Mouse (Mus musculus) neural tube, embryonic 15.5 days (tissue): Measurements from ENCODE around the gene Svbp. TPM values are rescaled to one million over a fixed set of nuclear protein-coding genes. Genes with fewer than 3 reads are reported as not detected.

ENCODE experiments used
- ATAC-seq: fragments of 200-750 bp; cut with Nextera tagmentation; 2 replicates; pipeline ENCODE4 v1.8.0; 2017; ENCODE audit warnings: mild to moderate bottlenecking, moderate TSS enrichment, moderate library complexity; ENCODE audit not compliant: low FRiP score
- H3K27ac ChIP-seq: fragments of 300-500 bp; sonication (generic); replicated peaks from 2 replicates; pipeline ENCODE4 v1.5.1; 2015; ENCODE audit warnings: mild to moderate bottlenecking, inconsistent platforms
- H3K27me3 ChIP-seq: fragments of 300-500 bp; sonication (generic); replicated peaks from 2 replicates; pipeline ENCODE4 v1.6.1; 2015; ENCODE audit warnings: inconsistent platforms
- H3K36me3 ChIP-seq: fragments of 300-500 bp; sonication (generic); 2 replicates; pipeline ENCODE4 v1.6.1; 2015; ENCODE audit warnings: inconsistent platforms
- H3K4me1 ChIP-seq: fragments of 300-500 bp; sonication (generic); 2 replicates; pipeline ENCODE4 v1.6.1; 2015; ENCODE audit warnings: inconsistent platforms
- H3K4me2 ChIP-seq: fragments of 300-500 bp; sonication (generic); 2 replicates; pipeline ENCODE4 v1.6.1; 2015; ENCODE audit warnings: inconsistent platforms, mild to moderate bottlenecking, moderate library complexity
- H3K4me3 ChIP-seq: fragments of 300-500 bp; sonication (generic); replicated peaks from 2 replicates; pipeline ENCODE4 v1.5.1; 2015; ENCODE audit warnings: mild to moderate bottlenecking, inconsistent platforms
- H3K9ac ChIP-seq: fragments of 300-500 bp; sonication (generic); replicated peaks from 2 replicates; pipeline ENCODE4 v1.6.1; 2015; ENCODE audit warnings: mild to moderate bottlenecking, inconsistent platforms
- H3K9me3 ChIP-seq: fragments of 300-500 bp; sonication (generic); replicated peaks from 2 replicates; pipeline ENCODE4 v1.6.1; 2016; ENCODE audit warnings: inconsistent platforms
- WGBS: fragments of 180-500 bp; shearing (Covaris S2); methylation state at CpG from one replicate; pipeline ENCODE4 v1.1.7; 2015; ENCODE audit warnings: mixed read lengths; 5-methylcytosine and 5-hydroxymethylcytosine counted together
- polyA plus RNA-seq: library from polyadenylated mRNA; unstranded; fragments of >200 nt; fragmentation: Nextera tagmentation; extraction: Ambion mirVana; gene quantifications from 2 replicates; pipeline ENCODE4 v1.2.1, GENCODE M21; 2015

Gene Svbp
- polyA plus RNA-seq, 1 experiment from 2014 or later: 242 TPM

DNA sequence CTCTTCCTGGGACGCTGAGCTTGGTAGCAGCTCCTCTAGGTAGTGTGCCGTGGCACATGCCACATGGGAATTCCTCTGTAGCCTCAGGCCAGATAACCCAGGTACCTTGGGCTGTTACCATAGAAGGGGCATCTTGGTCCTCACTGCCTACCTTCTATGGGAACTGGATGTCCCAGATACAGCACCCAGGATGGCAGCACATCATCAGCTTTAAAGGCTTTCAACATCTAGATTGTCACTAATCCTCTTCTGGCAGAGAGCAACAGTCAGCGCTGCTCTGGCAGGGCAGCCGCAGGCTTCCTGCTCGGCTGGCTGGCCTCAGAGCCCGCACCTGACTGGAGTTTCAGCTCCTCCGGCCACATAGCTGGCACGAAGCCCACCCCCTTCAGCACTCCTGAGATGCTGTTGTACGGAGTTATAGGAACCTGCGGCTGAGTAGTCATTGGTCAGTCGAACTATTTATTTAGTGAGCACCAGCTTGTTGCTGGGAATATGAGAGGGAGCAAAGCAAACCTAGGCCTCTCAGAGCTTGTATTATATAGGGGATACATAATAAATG, 53.4 kb downstream of the Svbp start:
- Histone ChIP-seq H3K4me1 (0 out of 2 replicates have a peak, but pooled peaks cover 7% of the 10 kb centered on the region), H3K4me2 (no peak overlapping the region), H3K27me3 (no peaks in the 10 kb centered on the region), H3K9me3 (no peaks in the 10 kb centered on the region), H3K4me3 (no peak overlapping the region), H3K36me3 (peaks cover 47% of the 10 kb centered on the region), H3K27ac (no peak overlapping the region), H3K9ac (no peak overlapping the region)
- no peak for ATAC-seq
- 83% methylated on average over 11 of the region's 11 CpGs for WGBS

Other genes starting within 250 kb of the Svbp start
- gene Lao1, start 233.7 kb upstream of the Svbp start, polyA plus RNA-seq: not detected in 2 replicates
- gene Slc2a1, start 86.6 kb upstream of the Svbp start, polyA plus RNA-seq: 78.8 and 91.3 TPM in 2 replicates
- 4.4 and 4.8 TPM in 2 replicates for gene Zfp691, start 21.1 kb upstream of the Svbp start, polyA plus RNA-seq
- 0.79 and 1.2 TPM in 2 replicates for gene Ermap, start 5.3 kb upstream of the Svbp start, polyA plus RNA-seq
- gene Tmem269, start 22.9 kb downstream of the Svbp start, polyA plus RNA-seq: 0.29 and 0.54 TPM in 2 replicates
- 26.0 and 29.2 TPM in 2 replicates for gene AU022252, start 37.4 kb downstream of the Svbp start, polyA plus RNA-seq
- 14.1 and 14.9 TPM in 2 replicates for gene P3h1, start 37.6 kb downstream of the Svbp start, polyA plus RNA-seq
- 0.36 and 0.81 TPM in 2 replicates for gene Cldn19, start 60.1 kb downstream of the Svbp start, polyA plus RNA-seq
- 815 and 871 TPM in 2 replicates for gene Ybx1, start 99.3 kb downstream of the Svbp start, polyA plus RNA-seq
- gene Ppih, start 125.2 kb downstream of the Svbp start, polyA plus RNA-seq: 43.5 and 54.5 TPM in 2 replicates
- gene Ccdc30, start 220.2 kb downstream of the Svbp start, polyA plus RNA-seq: 20.2 and 22.0 TPM in 2 replicates
- 21.8 and 28.5 TPM in 2 replicates for gene Ppcs, start 227.1 kb downstream of the Svbp start, polyA plus RNA-seq
- gene Zmynd12, start 227.5 kb downstream of the Svbp start, polyA plus RNA-seq: 0.44 and 0.46 TPM in 2 replicates